Mouse (Mus musculus) heart, adult 8-10 months (tissue): Measurements from ENCODE around the gene Tsg101. TPM values are rescaled to one million over a fixed set of nuclear protein-coding genes. Genes with fewer than 3 reads are reported as not detected.

Source experiments
- total RNA-seq, 4 experiments: library from RNA; stranded (reverse); gene quantifications; 2 replicates each; pipeline ENCODE4 v1.2.4; 2022

Tsg101 gene
- total RNA-seq, 4 experiments from 2014 or later: 57.8 to 72.1 (median 60.1) TPM

Other genes with a start within 250 kb of the Tsg101 start
- not detected for gene Tph1, start 247.4 kb downstream of the Tsg101 start, total RNA-seq
- 1 to 10 TPM; 3.6 to 4.5 (median 3.9) TPM for gene Saal1, start 209.3 kb downstream of the Tsg101 start, total RNA-seq
- gene Saa3, start 204.3 kb downstream of the Tsg101 start, total RNA-seq: 1 to 10 TPM in 2 of 4 experiments, under 1 TPM in 1, not detected in 1; 0.63 to 9.2 (median 2.1) TPM
- gene Saa4, start 187.4 kb downstream of the Tsg101 start, total RNA-seq: not detected
- not detected for gene Saa1, start 177.0 kb downstream of the Tsg101 start, total RNA-seq
- not detected for gene Saa2, start 168.2 kb downstream of the Tsg101 start, total RNA-seq
- gene Hps5, start 123.9 kb downstream of the Tsg101 start, total RNA-seq: 10 to 100 TPM in 1 of 4 experiments, 1 to 10 TPM in 3; 8.0 to 10.3 (median 9.4) TPM
- gene Gtf2h1, start 123.9 kb downstream of the Tsg101 start, total RNA-seq: 10 to 100 TPM; 13.7 to 18.5 (median 15.9) TPM
- 100 to 1,000 TPM; 719 to 878 (median 816) TPM for gene Ldha, start 78.5 kb downstream of the Tsg101 start, total RNA-seq
- gene Ldhc, start 58.8 kb downstream of the Tsg101 start, total RNA-seq: not detected
- gene Uevld, start 38.6 kb upstream of the Tsg101 start, total RNA-seq: 10 to 100 TPM; 10.1 to 14.9 (median 12.7) TPM
- gene Gm9999, start 63.6 kb upstream of the Tsg101 start, total RNA-seq: not detected
- 1 to 10 TPM; 5.7 to 6.4 (median 6.2) TPM for gene Spty2d1, start 88.4 kb upstream of the Tsg101 start, total RNA-seq
- 10 to 100 TPM; 20.6 to 33.5 (median 24.9) TPM for gene Tmem86a, start 130.6 kb upstream of the Tsg101 start, total RNA-seq
- gene Ptpn5, start 213.7 kb upstream of the Tsg101 start, total RNA-seq: not detected